Mouse (Mus musculus) testis, adult 2 months (tissue): Measurements from ENCODE around the gene Gm20518. TPM values are rescaled to one million over a fixed set of nuclear protein-coding genes. Genes with fewer than 3 reads are reported as not detected.

Experiments used
- H3K27ac ChIP-seq: fragments of 200-500 bp; 2 replicates; pipeline ENCODE4 v1.5.1; 2012; ENCODE audit warnings: low read depth, low read length; ENCODE audit not compliant: control insufficient read depth, insufficient read depth
- H3K27me3 ChIP-seq: fragments of 200-500 bp; 2 replicates; pipeline ENCODE4 v1.6.1; 2012; ENCODE audit warnings: mild to moderate bottlenecking, low read length, moderate library complexity; ENCODE audit not compliant: control insufficient read depth, insufficient read depth
- H3K36me3 ChIP-seq: fragments of 200-500 bp; 2 replicates; pipeline ENCODE4 v1.6.1; 2012; ENCODE audit warnings: mild to moderate bottlenecking, low read length; ENCODE audit not compliant: control insufficient read depth, insufficient read depth
- H3K4me1 ChIP-seq: fragments of 200-500 bp; 2 replicates; pipeline ENCODE4 v1.6.1; 2012; ENCODE audit warnings: low read length; ENCODE audit not compliant: control insufficient read depth, insufficient read depth
- H3K4me3 ChIP-seq: fragments of 200-500 bp; 2 replicates; pipeline ENCODE4 v1.5.1; 2012; ENCODE audit warnings: low read depth, mild to moderate bottlenecking, low read length, moderate library complexity, mixed read lengths; ENCODE audit not compliant: control insufficient read depth
- CTCF ChIP-seq: fragments of 200-500 bp; IDR thresholded peaks from 2 replicates; pipeline ENCODE4 v1.5.1; 2012; ENCODE audit warnings: low read depth, mild to moderate bottlenecking, inconsistent platforms, low read length, moderate library complexity; ENCODE audit not compliant: control insufficient read depth, insufficient read depth, insufficient replicate concordance
- POLR2A ChIP-seq: fragments of 200-500 bp; IDR thresholded peaks from 2 replicates; pipeline ENCODE4 v1.6.1; 2012; ENCODE audit warnings: low read depth, mild to moderate bottlenecking, inconsistent platforms, low read length, moderate library complexity; ENCODE audit not compliant: control insufficient read depth
- polyA plus RNA-seq: library from polyadenylated mRNA; depleted of rRNA; stranded (reverse); fragments of >200 nt; gene quantifications from 2 replicates; pipeline ENCODE4 v1.2.3, GENCODE M21; 2012

The Gm20518 gene
- polyA plus RNA-seq, 1 experiment = 3.1 TPM

GRCm38 (mm10) chr16:17833321-17833680 is 58.2 kb downstream of the Gm20518 start:
- H3K4me1 ChIP-seq = peaks cover 25% of the 10 kb centered on the region
- no peak overlapping the region for H3K27ac ChIP-seq
- no peaks in the 10 kb centered on the region for H3K36me3 ChIP-seq
- H3K27me3 ChIP-seq = no peaks in the 10 kb centered on the region
- TF ChIP-seq CTCF (no peak), POLR2A (no peak)
- H3K4me3 ChIP-seq = peak overlapping the region; percentile 68

- H3K27me3 ChIP-seq = no peaks in the 10 kb centered on the region
- peaks cover 25% of the 10 kb centered on the region for H3K4me1 ChIP-seq
- TF ChIP-seq POLR2A (no peak), CTCF (no peak)
- H3K27ac ChIP-seq = no peak within 1 kb of the TSS
- H3K4me3 ChIP-seq = peak within 1 kb of the TSS; percentile 68
- no peaks in the 10 kb centered on the region for H3K36me3 ChIP-seq
These were observed 58.6 kb downstream of the Gm20518 start, which contains the start of gene B830017H08Rik for GRCm38 (mm10) chr16:17832821-17833220. TSS of gene B830017H08Rik (plus strand) at chr16:17833121.

GRCm38 (mm10) chr16:17831781-17832180 is 59.7 kb downstream of the Gm20518 start:
- Histone ChIP-seq H3K4me1 (peaks cover 25% of the 10 kb centered on the region), H3K27ac (no peak overlapping the region), H3K27me3 (no peaks in the 10 kb centered on the region), H3K4me3 (no peak overlapping the region), H3K36me3 (no peaks in the 10 kb centered on the region)
- no peak for TF ChIP-seq POLR2A
- TF ChIP-seq CTCF = no peak

GRCm38 (mm10) chr16:17830385-17831178 is 60.9 kb downstream of the Gm20518 start:
- Histone ChIP-seq H3K4me3 (no peak overlapping the region), H3K36me3 (no peaks in the 10 kb centered on the region), H3K4me1 (peaks cover 23% of the 10 kb centered on the region), H3K27ac (no peak overlapping the region), H3K27me3 (no peaks in the 10 kb centered on the region)
- TF ChIP-seq POLR2A = no peak
- no peak for TF ChIP-seq CTCF

- Histone ChIP-seq H3K4me3 (no peak overlapping the region), H3K27me3 (no peaks in the 10 kb centered on the region), H3K27ac (no peak overlapping the region), H3K4me1 (peaks cover 14% of the 10 kb centered on the region), H3K36me3 (no peaks in the 10 kb centered on the region)
- TF ChIP-seq CTCF (no peak), POLR2A (no peak)
These were observed 62.6 kb downstream of the Gm20518 start for GRCm38 (mm10) chr16:17828867-17829266.

- no peaks in the 10 kb centered on the region for H3K27me3 ChIP-seq
- H3K27ac ChIP-seq = no peak overlapping the region
- peaks cover 8% of the 10 kb centered on the region for H3K4me1 ChIP-seq
- no peak overlapping the region for H3K4me3 ChIP-seq
- H3K36me3 ChIP-seq = no peaks in the 10 kb centered on the region
- TF ChIP-seq CTCF (no peak), POLR2A (no peak)
These were observed 63.2 kb downstream of the Gm20518 start for GRCm38 (mm10) chr16:17828229-17828628.

- Histone ChIP-seq H3K27ac (no peak overlapping the region), H3K4me1 (no peaks in the 10 kb centered on the region), H3K4me3 (no peak overlapping the region), H3K36me3 (no peaks in the 10 kb centered on the region), H3K27me3 (no peaks in the 10 kb centered on the region)
- TF ChIP-seq CTCF (no peak), POLR2A (no peak)
These were observed 65.0 kb downstream of the Gm20518 start for GRCm38 (mm10) chr16:17826500-17826899.
